Mouse (Mus musculus) layer of hippocampus, postnatal 14 days (tissue): ENCODE data around the gene Car5b. TPM values are rescaled to one million over a fixed set of nuclear protein-coding genes. Genes with fewer than 3 reads are reported as not detected.

ENCODE experiments used
- DNase-seq, 2 experiments: peaks; one replicate each; pipeline ENCODE4 v3.0.0; 2021 to 2022; ENCODE audit warnings: low spot score in 2 of 2, mixed read lengths in 1 of 2
- long read RNA-seq, 2 experiments: library from polyadenylated mRNA; stranded (forward); transcript quantifications; one replicate each; pipeline ENCODE4 v2.0.0; 2021
- total RNA-seq, 2 experiments: library from RNA; stranded (reverse); gene quantifications; 2 replicates each; pipeline ENCODE4 v1.2.3; 2021

The Car5b gene
- total RNA-seq = 1 to 10 TPM; 3.0 to 3.6 TPM
- long read RNA-seq, experiment 1, partial matches to known transcripts = 0 of 2 reads
- long read RNA-seq, experiment 1, other reads (novel, unspliced or antisense) = 1 of 2 reads
- long read RNA-seq, experiment 2 = 0 reads

- DNase-seq = peak; percentile 11 to 72
These were observed at the start of gene Car5b for GRCm38 (mm10) chrX:164027607-164028289. Gene Car5b, minus strand, starts transcription at chrX:164027997.

GRCm38 (mm10) chrX:164076040-164076775 is 48.4 kb upstream of the Car5b start, which contains the start of gene Siah1b:
Gene Siah1b, minus strand, starts transcription at chrX:164076493.
- DNase-seq = peak; percentile 92 to 93

- no peak for DNase-seq
These were observed 41.2 kb upstream of the Car5b start for GRCm38 (mm10) chrX:164068968-164069367.

- peak; percentile 21 to 67 for DNase-seq
These were observed 38.4 kb upstream of the Car5b start for GRCm38 (mm10) chrX:164066185-164066584.

GRCm38 (mm10) chrX:164059070-164059469 is 31.3 kb upstream of the Car5b start:
- no peak for DNase-seq

GRCm38 (mm10) chrX:164058523-164058922 is 30.7 kb upstream of the Car5b start:
- DNase-seq = no peak

GRCm38 (mm10) chrX:164055726-164056125 is 27.9 kb upstream of the Car5b start:
- DNase-seq = no peak

- no peak for DNase-seq
These were observed 18.9 kb upstream of the Car5b start for GRCm38 (mm10) chrX:164046736-164047135.

- peak; percentile 5 for DNase-seq
These were observed 14.3 kb upstream of the Car5b start for GRCm38 (mm10) chrX:164042069-164042468.

GRCm38 (mm10) chrX:164038882-164039281 is 11.1 kb upstream of the Car5b start:
- DNase-seq = no peak

GRCm38 (mm10) chrX:164035931-164036330 is 8.1 kb upstream of the Car5b start:
- DNase-seq = no peak

GRCm38 (mm10) chrX:164035401-164035800 is 7.6 kb upstream of the Car5b start:
- no peak for DNase-seq

- no peak for DNase-seq
These were observed 4.7 kb upstream of the Car5b start for GRCm38 (mm10) chrX:164032526-164032925.

- DNase-seq = no peak
These were observed 12.2 kb downstream of the Car5b start for GRCm38 (mm10) chrX:164015636-164016035.

GRCm38 (mm10) chrX:164014956-164015355 is 12.8 kb downstream of the Car5b start:
- DNase-seq = no peak

- DNase-seq = no peak
These were observed 14.5 kb downstream of the Car5b start for GRCm38 (mm10) chrX:164013318-164013717.

- peak in 1 of 2 experiments; percentile 25 for DNase-seq
These were observed 23.0 kb downstream of the Car5b start for GRCm38 (mm10) chrX:164004809-164005208.

- DNase-seq = no peak
These were observed 27.9 kb downstream of the Car5b start for GRCm38 (mm10) chrX:163999848-164000247.

GRCm38 (mm10) chrX:163996754-163997153 is 31.0 kb downstream of the Car5b start:
- DNase-seq = no peak

GRCm38 (mm10) chrX:163987718-163988374 is 40.0 kb downstream of the Car5b start:
- peak in 1 of 2 experiments; percentile 10 for DNase-seq

- DNase-seq = no peak
These were observed 45.7 kb downstream of the Car5b start for GRCm38 (mm10) chrX:163982129-163982528.

- DNase-seq = no peak
These were observed 46.3 kb downstream of the Car5b start for GRCm38 (mm10) chrX:163981500-163981899.
